Mouse (Mus musculus): ENCODE results near the gene Gm3685. TPM values are rescaled to one million over a fixed set of nuclear protein-coding genes. Genes with fewer than 3 reads are reported as not detected.
"Not testable (repeated sequence)": the region's sequence is repeated elsewhere in the genome, so short reads cannot be mapped to it uniquely, and the experiment has no call there.

Gene Gm3685
- not detected in 2 replicates for polyA plus RNA-seq (2014; fragmentation: Nextera tagmentation; extraction: Ambion mirVana)

- not testable (repeated sequence) for DNase-seq (ENCODE audit: low spot score); H3K27ac ChIP-seq (ENCODE audit: low read depth); H3K9ac ChIP-seq (ENCODE audit: low read length); H3K4me1 ChIP-seq (replicated peaks; ENCODE audit: control insufficient read depth, insufficient read depth, low read length); H3K9me3 ChIP-seq (ENCODE audit: control insufficient read depth, low read length); ATAC-seq (replicated peaks; ENCODE audit: low FRiP score, low TSS enrichment, low read depth); H3K4me2 ChIP-seq (ENCODE audit: low read length); H3K36me3 ChIP-seq (ENCODE audit: control insufficient read depth, insufficient read depth, low read length); H3K4me3 ChIP-seq (ENCODE audit: low read depth, low read length); H3K27me3 ChIP-seq (replicated peaks; ENCODE audit: control insufficient read depth, insufficient read depth, low read length)
- no CpG with 5 or more reads among the region's 2 CpGs for WGBS
Measured at GRCm38 (mm10) chr14:7044870-7045269, at the start of gene Gm3685. Gene Gm3685 (minus strand): TSS chr14:7044970.

- H3K27me3 ChIP-seq (replicated peaks; ENCODE audit: control insufficient read depth, insufficient read depth, low read length); H3K9me3 ChIP-seq (ENCODE audit: control insufficient read depth, low read length); H3K36me3 ChIP-seq (ENCODE audit: control insufficient read depth, insufficient read depth, low read length); ATAC-seq (replicated peaks; ENCODE audit: low FRiP score, low TSS enrichment, low read depth); H3K4me1 ChIP-seq (replicated peaks; ENCODE audit: control insufficient read depth, insufficient read depth, low read length); H3K27ac ChIP-seq (ENCODE audit: low read depth): not testable (repeated sequence)
- H3K9ac ChIP-seq (ENCODE audit: low read length): peak within 1 kb of the TSS; percentile 39
- peak within 1 kb of the TSS; percentile 55 for H3K4me2 ChIP-seq (ENCODE audit: low read length)
- peak within 1 kb of the TSS; percentile 37 for H3K4me3 ChIP-seq (ENCODE audit: low read depth, low read length)
- DNase-seq (ENCODE audit: low spot score): peak; percentile 64
- 1% methylated on average over 38 of the region's 70 CpGs for whole genome bisulfite sequencing
Measured at GRCm38 (mm10) chr14:7026781-7027749, 17.7 kb downstream of the Gm3685 start, which contains the start of gene Gm10406. Gene Gm10406 (minus strand): TSS chr14:7027449.

DNA sequence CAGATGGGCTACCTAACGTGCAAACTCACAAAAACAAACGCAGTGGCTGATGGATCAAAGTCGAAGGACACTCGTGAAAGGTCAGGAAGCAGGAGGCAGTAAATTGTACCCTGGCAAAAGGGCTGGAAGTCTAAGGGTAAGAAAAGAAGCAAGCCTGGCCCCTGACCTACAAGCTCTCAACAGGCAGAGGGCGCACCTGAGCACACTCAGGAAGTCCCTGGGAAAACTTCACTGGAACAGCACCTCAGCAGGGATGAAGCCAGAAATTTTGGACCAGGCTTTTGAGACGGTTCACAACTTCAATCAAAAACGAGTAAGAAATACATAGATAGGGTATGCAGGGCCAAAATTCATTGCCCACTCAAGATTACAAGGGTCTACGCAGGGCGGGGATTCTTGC, 18.5 kb downstream of the Gm3685 start:
- not testable (repeated sequence) for H3K9me3 ChIP-seq (ENCODE audit: control insufficient read depth, low read length); ATAC-seq (replicated peaks; ENCODE audit: low FRiP score, low TSS enrichment, low read depth); H3K4me3 ChIP-seq (ENCODE audit: low read depth, low read length); H3K27me3 ChIP-seq (replicated peaks; ENCODE audit: control insufficient read depth, insufficient read depth, low read length); H3K36me3 ChIP-seq (ENCODE audit: control insufficient read depth, insufficient read depth, low read length); DNase-seq (ENCODE audit: low spot score); H3K27ac ChIP-seq (ENCODE audit: low read depth); H3K9ac ChIP-seq (ENCODE audit: low read length); H3K4me1 ChIP-seq (replicated peaks; ENCODE audit: control insufficient read depth, insufficient read depth, low read length)
- H3K4me2 ChIP-seq (ENCODE audit: low read length): peak overlapping the region; percentile 55; the same call in 1 of the 2 replicates
- WGBS: 6% methylated on average over 9 of the region's 9 CpGs

Other genes starting within 250 kb of the Gm3685 start
- gene Gm3642, start 204.7 kb downstream of the Gm3685 start, polyA plus RNA-seq (2014; fragmentation: Nextera tagmentation; extraction: Ambion mirVana): not detected in 2 replicates
- 1.2 and 1.5 TPM in 2 replicates for gene Gm3667, start 155.0 kb downstream of the Gm3685 start, polyA plus RNA-seq (2014; fragmentation: Nextera tagmentation; extraction: Ambion mirVana)
- not detected in 2 replicates for gene Gm6356, start 71.2 kb downstream of the Gm3685 start, polyA plus RNA-seq (2014; fragmentation: Nextera tagmentation; extraction: Ambion mirVana)
- gene Gm10406, start 17.5 kb downstream of the Gm3685 start, polyA plus RNA-seq (2014; fragmentation: Nextera tagmentation; extraction: Ambion mirVana): 1.1 and 1.3 TPM in 2 replicates
- 1.8 and 1.9 TPM in 2 replicates for gene Gm3696, start 55.7 kb upstream of the Gm3685 start, polyA plus RNA-seq (2014; fragmentation: Nextera tagmentation; extraction: Ambion mirVana)
- not detected in 2 replicates for gene Gm6676, start 80.4 kb upstream of the Gm3685 start, polyA plus RNA-seq (2014; fragmentation: Nextera tagmentation; extraction: Ambion mirVana)
- 3.0 and 5.2 TPM in 2 replicates for gene Gm3512, start 129.6 kb upstream of the Gm3685 start, polyA plus RNA-seq (2014; fragmentation: Nextera tagmentation; extraction: Ambion mirVana)
- gene Gm16434, start 149.6 kb upstream of the Gm3685 start, polyA plus RNA-seq (2014; fragmentation: Nextera tagmentation; extraction: Ambion mirVana): not detected in 2 replicates
- gene Gm3727, start 219.7 kb upstream of the Gm3685 start, polyA plus RNA-seq (2014; fragmentation: Nextera tagmentation; extraction: Ambion mirVana): not detected in 2 replicates

All from intestine, embryonic 14.5 days (tissue).